Mouse (Mus musculus) left cerebral cortex, adult 2 months (tissue): ENCODE data around the gene St14. TPM values are rescaled to one million over a fixed set of nuclear protein-coding genes. Genes with fewer than 3 reads are reported as not detected.
A peak's percentile ranks its signal among the peaks of the same experiment; 100 is the strongest.
"Not testable (repeated sequence)": the region's sequence is repeated elsewhere in the genome, so short reads cannot be mapped to it uniquely, and the experiment has no call there.

Source experiments
- DNase-seq, 2 experiments: peaks; one replicate each; pipeline ENCODE4 v3.0.0; 2021 to 2022; ENCODE audit warnings: low spot score in 2 of 2, mixed read lengths in 1 of 2; ENCODE audit errors: extremely low spot score in 1 of 2
- H3K27ac ChIP-seq: fragments of 200-600 bp; 2 replicates; pipeline ENCODE4 v1.8.1; 2022
- H3K4me3 ChIP-seq: fragments of 200-600 bp; 2 replicates; pipeline ENCODE4 v1.8.1; 2022
- CTCF ChIP-seq: fragments of 200-600 bp; IDR thresholded peaks from 2 replicates; pipeline ENCODE4 v1.8.1; 2022; ENCODE audit warnings: antibody characterized with exemption, mild to moderate bottlenecking, moderate library complexity
- intact Hi-C: fragments of 180-260 bp; cut with DNase I; formaldehyde crosslinking; loops from one replicate; pipeline ENCODE4 v1.15.1; 2025
- total RNA-seq, 2 experiments: library from RNA; stranded (reverse); gene quantifications; 2 replicates each; pipeline ENCODE4 v1.2.3; 2021

The St14 gene
- total RNA-seq, 2 experiments from 2014 or later, result 0.87 to 1.1 TPM

GRCm38 (mm10) chr9:31074836-31075235, 56.8 kb downstream of the St14 start:
- no peak for DNase-seq
- intact Hi-C loops, result no loop called here
- Histone ChIP-seq H3K4me3 (no peak overlapping the region), H3K27ac (no peak overlapping the region)
- no peak for TF ChIP-seq CTCF

GRCm38 (mm10) chr9:31073797-31074196, 57.9 kb downstream of the St14 start:
- TF ChIP-seq CTCF, result no peak
- no peak for DNase-seq
- no peak overlapping the region for H3K27ac ChIP-seq
- no peak overlapping the region for H3K4me3 ChIP-seq
- intact Hi-C loops, result no loop called here

GRCm38 (mm10) chr9:31072256-31072655, 59.4 kb downstream of the St14 start:
- Histone ChIP-seq H3K4me3 (no peak overlapping the region), H3K27ac (no peak overlapping the region)
- no peak for TF ChIP-seq CTCF
- intact Hi-C loops, result no loop called here
- DNase-seq, result no peak

- H3K4me3 ChIP-seq, result no peak overlapping the region
- intact Hi-C loops, result no loop called here
- TF ChIP-seq CTCF, result no peak
- DNase-seq, result no peak
- no peak overlapping the region for H3K27ac ChIP-seq
Observed at GRCm38 (mm10) chr9:31070706-31071105, 60.9 kb downstream of the St14 start.

- DNase-seq, result no peak
- intact Hi-C loops, result no loop called here
- no peak overlapping the region for H3K4me3 ChIP-seq
- no peak for TF ChIP-seq CTCF
- peak overlapping the region; percentile 34; the same call in 1 of the 2 replicates for H3K27ac ChIP-seq
Observed at GRCm38 (mm10) chr9:31058723-31059122, 72.9 kb downstream of the St14 start.

- intact Hi-C loops, H3K27ac ChIP-seq, DNase-seq, H3K4me3 ChIP-seq: not testable (repeated sequence)
Observed at GRCm38 (mm10) chr9:31051509-31051908, 80.1 kb downstream of the St14 start.

GRCm38 (mm10) chr9:31050208-31050607, 81.4 kb downstream of the St14 start:
- Histone ChIP-seq H3K4me3 (no peak overlapping the region), H3K27ac (no peak overlapping the region)
- intact Hi-C loops, result no loop called here
- TF ChIP-seq CTCF, result no peak
- no peak for DNase-seq

Other genes starting within 250 kb of the St14 start
- gene Adamts15, start 209.4 kb downstream of the St14 start, total RNA-seq, result 1 to 10 TPM; 5.2 to 6.0 TPM
- gene Adamts8, start 189.3 kb downstream of the St14 start, total RNA-seq, result 1 to 10 TPM; 4.5 to 4.8 TPM
- 10 to 100 TPM; 40.4 to 45.2 TPM for gene Zbtb44, start 101.2 kb downstream of the St14 start, total RNA-seq
- gene Aplp2, start 80.0 kb upstream of the St14 start, total RNA-seq, result 100 to 1,000 TPM; 568 to 604 TPM
- 10 to 100 TPM; 23.1 to 24.5 TPM for gene Prdm10, start 148.7 kb upstream of the St14 start, total RNA-seq